Mouse (Mus musculus): ENCODE measurements at regions not wholly inside any gene's neighbourhood (a gene's known extent, or its start where the extent isn't known, plus 50 kb on each side); places are given as distances from the start of the nearest gene placed in this dataset.
"Not testable (repeated sequence)": the region's sequence is repeated elsewhere in the genome, so short reads cannot be mapped to it uniquely, and the experiment has no call there.

DNA sequence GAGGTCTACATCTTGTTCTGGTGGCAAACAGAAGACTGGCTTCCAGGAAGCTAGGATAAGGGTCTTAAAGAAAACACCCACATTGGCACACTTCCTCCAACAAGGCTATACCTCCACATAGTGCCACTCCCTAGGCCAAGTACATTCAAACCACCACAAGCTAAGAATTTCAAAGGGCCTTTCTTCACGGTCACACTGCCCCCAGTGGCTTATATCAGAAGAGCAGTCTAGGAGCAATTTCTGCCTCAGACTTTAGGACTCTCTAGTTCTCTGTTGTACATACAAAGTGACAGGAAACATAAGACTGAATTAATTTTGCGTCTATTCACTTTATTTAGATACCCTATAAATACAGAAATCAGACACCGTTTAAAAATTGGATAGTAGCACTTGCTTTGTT lies 175.7 kb upstream of the Nwd2 start:
- DNase-seq (ENCODE audit: low spot score), result no peak
- no peak overlapping the region for H3K27ac ChIP-seq (ENCODE audit: low read depth, low read length)
- no peaks in the 10 kb centered on the region for H3K27me3 ChIP-seq (replicated peaks; ENCODE audit: control insufficient read depth, insufficient read depth, low read length)
- no peak for ATAC-seq
- H3K4me1 ChIP-seq (ENCODE audit: control insufficient read depth, insufficient read depth, low read length), result no peaks in the 10 kb centered on the region
- no peaks in the 10 kb centered on the region for H3K36me3 ChIP-seq (ENCODE audit: control insufficient read depth, insufficient read depth, low read length)
- H3K9me3 ChIP-seq (replicated peaks; ENCODE audit: control insufficient read depth, low read length), result no peaks in the 10 kb centered on the region
- H3K4me3 ChIP-seq (ENCODE audit: low read depth, low read length), result no peak overlapping the region
- WGBS, result 80% methylated on average over 3 of the region's 3 CpGs
- H3K4me2 ChIP-seq (ENCODE audit: low read length), result no peak overlapping the region
- no peak overlapping the region for H3K9ac ChIP-seq (ENCODE audit: low read length)

DNA sequence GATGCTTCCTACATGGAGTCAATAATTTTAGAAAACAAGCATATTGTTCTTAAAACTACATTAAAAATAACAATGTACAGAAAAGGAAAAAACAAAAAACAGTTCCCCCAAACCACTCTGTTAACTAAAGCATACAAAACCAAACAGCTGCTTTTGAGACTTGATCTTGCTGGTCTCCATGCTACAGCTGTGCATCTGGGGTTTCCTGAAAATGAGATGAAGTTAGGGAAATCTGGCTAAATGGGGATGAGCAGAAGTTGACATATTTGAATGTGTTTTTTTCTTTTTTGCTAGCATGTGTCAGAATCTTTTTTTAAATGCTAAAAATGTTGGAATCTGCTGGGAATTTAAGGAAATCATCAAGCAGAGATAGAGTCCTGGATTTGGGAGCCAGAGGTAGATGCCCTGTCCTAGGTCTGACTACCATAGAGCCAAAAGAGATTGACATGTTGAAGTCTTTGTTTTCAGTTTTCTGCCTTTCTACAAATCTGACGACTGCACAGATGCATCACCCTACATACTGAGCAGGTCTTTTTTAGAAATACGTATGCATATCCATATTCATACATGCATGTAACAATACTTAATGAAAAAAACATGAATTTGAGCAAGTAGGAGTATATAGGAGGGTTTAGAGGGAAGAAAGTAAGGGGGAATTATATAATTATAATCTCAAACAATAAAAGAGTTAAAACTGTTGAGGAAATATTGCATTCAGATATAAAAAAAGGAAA lies 172.5 kb upstream of the Nwd2 start:
- ATAC-seq (no peak), DNase-seq (ENCODE audit: low spot score) (no peak)
- H3K9ac ChIP-seq (ENCODE audit: low read length), result no peak overlapping the region
- H3K4me2 ChIP-seq (ENCODE audit: low read length), result no peak overlapping the region
- no peaks in the 10 kb centered on the region for H3K9me3 ChIP-seq (replicated peaks; ENCODE audit: control insufficient read depth, low read length)
- H3K36me3 ChIP-seq (ENCODE audit: control insufficient read depth, insufficient read depth, low read length), result no peaks in the 10 kb centered on the region
- no peaks in the 10 kb centered on the region for H3K27me3 ChIP-seq (replicated peaks; ENCODE audit: control insufficient read depth, insufficient read depth, low read length)
- no peaks in the 10 kb centered on the region for H3K4me1 ChIP-seq (ENCODE audit: control insufficient read depth, insufficient read depth, low read length)
- no peak overlapping the region for H3K27ac ChIP-seq (ENCODE audit: low read depth, low read length)
- H3K4me3 ChIP-seq (ENCODE audit: low read depth, low read length), result no peak overlapping the region
- 71% methylated on average over 2 of the region's 2 CpGs for WGBS

DNA sequence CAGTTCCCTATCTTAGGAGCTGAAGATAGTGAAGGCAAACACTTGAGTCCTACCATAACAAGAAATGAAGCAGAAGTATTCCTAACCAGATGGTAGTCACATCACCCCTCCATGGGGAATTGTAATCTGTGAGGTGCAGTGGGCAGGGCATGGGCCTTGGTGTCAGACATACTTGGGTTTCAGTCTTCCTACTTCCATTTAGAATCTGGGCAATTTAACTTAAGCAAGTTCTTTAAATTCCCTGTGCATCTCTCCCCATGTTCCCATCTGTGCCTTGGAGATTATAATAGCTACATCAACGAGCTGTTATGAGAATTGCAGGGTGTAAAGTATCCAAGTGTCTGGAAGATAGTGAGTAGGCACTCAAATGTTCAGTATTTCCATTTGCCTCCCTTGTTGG lies 149.9 kb upstream of the Nwd2 start:
- Histone ChIP-seq H3K4me2 (ENCODE audit: low read length) (no peak overlapping the region), H3K4me1 (ENCODE audit: control insufficient read depth, insufficient read depth, low read length) (no peaks in the 10 kb centered on the region), H3K4me3 (ENCODE audit: low read depth, low read length) (no peak overlapping the region), H3K36me3 (ENCODE audit: control insufficient read depth, insufficient read depth, low read length) (no peaks in the 10 kb centered on the region), H3K27me3 (replicated peaks; ENCODE audit: control insufficient read depth, insufficient read depth, low read length) (no peaks in the 10 kb centered on the region), H3K9me3 (replicated peaks; ENCODE audit: control insufficient read depth, low read length) (no peaks in the 10 kb centered on the region), H3K9ac (ENCODE audit: low read length) (no peak overlapping the region), H3K27ac (ENCODE audit: low read depth, low read length) (no peak overlapping the region)
- DNase-seq (ENCODE audit: low spot score) (no peak), ATAC-seq (no peak)
- 68% methylated on average over 1 of the region's 1 CpGs for WGBS

DNA sequence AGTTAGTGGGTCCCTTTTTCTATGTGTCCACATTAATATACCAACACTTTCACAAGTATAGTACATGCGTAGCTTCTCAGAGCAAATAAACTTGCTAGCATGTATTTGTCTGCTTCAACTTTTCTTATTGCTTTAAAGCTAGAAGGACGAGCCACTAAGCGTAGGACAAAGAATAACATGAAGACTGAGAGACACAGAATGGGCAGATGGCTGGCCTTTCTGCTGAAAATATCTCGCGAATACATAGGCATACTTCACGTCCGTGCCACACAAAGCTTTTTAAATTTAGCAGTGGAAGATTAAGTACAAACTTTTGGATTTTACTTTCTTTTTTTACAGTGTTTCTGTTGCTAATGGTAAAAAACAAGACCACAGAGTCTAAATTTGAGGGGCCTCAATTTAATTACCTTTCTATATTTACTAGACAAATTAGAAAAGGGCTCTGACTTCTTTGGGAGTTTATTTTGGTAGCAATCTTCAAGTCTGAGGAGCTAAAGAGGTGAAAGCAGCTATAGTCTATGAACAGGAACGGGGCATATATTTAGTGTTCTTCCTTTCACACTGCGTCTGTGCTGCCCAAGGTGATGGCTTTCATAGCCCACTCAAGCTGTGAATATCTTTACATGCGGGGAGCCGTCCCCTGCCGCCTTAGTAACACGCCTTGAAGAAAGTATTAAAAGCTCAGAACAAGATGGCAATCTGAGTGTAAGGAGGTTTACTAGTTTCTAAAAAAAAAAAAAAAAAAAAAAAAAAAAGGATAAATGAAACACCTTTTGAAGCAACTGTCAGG lies 145.7 kb upstream of the Nwd2 start:
- DNase-seq (ENCODE audit: low spot score) (no peak), ATAC-seq (no peak)
- no peaks in the 10 kb centered on the region for H3K9me3 ChIP-seq (replicated peaks; ENCODE audit: control insufficient read depth, low read length)
- 86% methylated on average over 13 of the region's 13 CpGs for WGBS
- H3K4me3 ChIP-seq (ENCODE audit: low read depth, low read length), result no peak overlapping the region
- no peaks in the 10 kb centered on the region for H3K36me3 ChIP-seq (ENCODE audit: control insufficient read depth, insufficient read depth, low read length)
- H3K4me2 ChIP-seq (ENCODE audit: low read length), result no peak overlapping the region
- no peaks in the 10 kb centered on the region for H3K27me3 ChIP-seq (replicated peaks; ENCODE audit: control insufficient read depth, insufficient read depth, low read length)
- H3K9ac ChIP-seq (ENCODE audit: low read length), result no peak overlapping the region
- H3K27ac ChIP-seq (ENCODE audit: low read depth, low read length), result no peak overlapping the region
- H3K4me1 ChIP-seq (ENCODE audit: control insufficient read depth, insufficient read depth, low read length), result no peaks in the 10 kb centered on the region

DNA sequence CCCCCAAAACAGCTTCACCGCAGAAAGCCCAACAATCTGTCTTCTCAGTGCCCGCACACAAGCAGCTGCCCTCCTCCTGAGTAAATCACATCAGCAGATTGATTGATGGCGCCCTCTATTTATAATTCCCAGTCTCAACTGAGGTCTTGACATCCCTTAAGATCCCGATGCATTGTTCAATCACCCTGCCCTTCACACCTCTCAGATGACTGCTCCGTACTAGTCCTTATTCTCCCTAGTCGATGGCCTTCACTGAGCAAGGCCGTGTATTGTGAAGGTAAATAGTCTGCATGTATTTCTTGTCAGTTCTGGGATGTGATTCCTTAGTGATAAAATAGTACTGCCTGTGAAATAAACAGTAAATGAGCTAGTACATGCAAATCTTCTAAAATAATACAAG lies 114.7 kb upstream of the Nwd2 start:
- H3K27me3 ChIP-seq (replicated peaks; ENCODE audit: control insufficient read depth, insufficient read depth, low read length), result no peaks in the 10 kb centered on the region
- no peaks in the 10 kb centered on the region for H3K4me1 ChIP-seq (ENCODE audit: control insufficient read depth, insufficient read depth, low read length)
- no peak overlapping the region for H3K9ac ChIP-seq (ENCODE audit: low read length)
- H3K27ac ChIP-seq (ENCODE audit: low read depth, low read length), result no peak overlapping the region
- WGBS, result 57% methylated on average over 7 of the region's 7 CpGs
- H3K9me3 ChIP-seq (replicated peaks; ENCODE audit: control insufficient read depth, low read length), result no peaks in the 10 kb centered on the region
- ATAC-seq, result no peak
- H3K36me3 ChIP-seq (ENCODE audit: control insufficient read depth, insufficient read depth, low read length), result no peaks in the 10 kb centered on the region
- no peak overlapping the region for H3K4me2 ChIP-seq (ENCODE audit: low read length)
- no peak overlapping the region for H3K4me3 ChIP-seq (ENCODE audit: low read depth, low read length)
- peak; percentile 9 for DNase-seq (ENCODE audit: low spot score)

DNA sequence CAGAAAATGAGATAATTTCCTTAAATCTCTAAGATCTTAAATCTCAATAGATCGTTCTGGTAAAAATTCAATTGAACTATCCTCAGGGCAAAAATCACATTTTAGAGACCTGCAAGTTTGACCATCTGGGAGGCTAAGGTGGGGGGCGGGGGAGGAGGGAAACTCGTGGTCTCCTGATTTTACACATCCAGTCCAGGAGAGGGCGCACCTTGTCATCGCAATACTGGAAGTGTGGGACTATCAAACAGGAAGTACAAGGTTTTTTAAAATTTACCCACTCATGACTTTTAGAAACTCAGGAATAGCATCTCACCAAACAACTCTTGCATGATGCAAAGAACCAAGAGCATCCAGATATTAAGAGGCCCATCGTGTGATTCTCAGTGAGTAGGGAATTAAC lies 108.4 kb upstream of the Nwd2 start:
- Histone ChIP-seq H3K36me3 (ENCODE audit: control insufficient read depth, insufficient read depth, low read length) (no peaks in the 10 kb centered on the region), H3K4me2 (ENCODE audit: low read length) (no peak overlapping the region), H3K4me1 (ENCODE audit: control insufficient read depth, insufficient read depth, low read length) (no peaks in the 10 kb centered on the region), H3K27me3 (replicated peaks; ENCODE audit: control insufficient read depth, insufficient read depth, low read length) (no peaks in the 10 kb centered on the region), H3K9ac (ENCODE audit: low read length) (no peak overlapping the region), H3K9me3 (replicated peaks; ENCODE audit: control insufficient read depth, low read length) (no peaks in the 10 kb centered on the region), H3K4me3 (ENCODE audit: low read depth, low read length) (no peak overlapping the region), H3K27ac (ENCODE audit: low read depth, low read length) (no peak overlapping the region)
- WGBS, result 84% methylated on average over 6 of the region's 6 CpGs
- no peak for ATAC-seq
- DNase-seq (ENCODE audit: low spot score), result no peak

DNA sequence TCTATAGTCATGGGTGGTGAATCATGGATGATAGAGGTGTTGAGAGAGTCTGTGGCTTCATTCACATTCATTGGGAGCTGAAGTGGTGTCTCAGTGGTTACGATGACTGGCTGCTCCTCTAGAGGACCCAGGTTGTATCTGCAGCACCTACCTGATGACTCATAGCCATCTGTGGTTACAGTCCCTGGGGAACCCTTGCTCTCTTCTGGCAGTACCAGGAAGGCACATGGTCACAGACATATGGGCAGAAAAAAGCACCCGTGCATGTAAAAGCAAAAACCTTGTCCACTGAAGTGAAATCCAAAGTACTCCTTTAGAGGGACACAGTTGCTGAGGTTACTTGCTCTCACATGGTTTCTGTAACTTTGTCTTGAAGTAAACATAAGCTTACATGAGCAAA lies 103.4 kb upstream of the Nwd2 start:
- H3K27me3 ChIP-seq (replicated peaks; ENCODE audit: control insufficient read depth, insufficient read depth, low read length), result no peaks in the 10 kb centered on the region
- 96% methylated on average over 2 of the region's 2 CpGs for WGBS
- ATAC-seq, result no peak
- no peak for DNase-seq (ENCODE audit: low spot score)
- no peak overlapping the region for H3K4me2 ChIP-seq (ENCODE audit: low read length)
- H3K9ac ChIP-seq (ENCODE audit: low read length), result no peak overlapping the region
- no peaks in the 10 kb centered on the region for H3K4me1 ChIP-seq (ENCODE audit: control insufficient read depth, insufficient read depth, low read length)
- no peaks in the 10 kb centered on the region for H3K9me3 ChIP-seq (replicated peaks; ENCODE audit: control insufficient read depth, low read length)
- no peak overlapping the region for H3K27ac ChIP-seq (ENCODE audit: low read depth, low read length)
- no peak overlapping the region for H3K4me3 ChIP-seq (ENCODE audit: low read depth, low read length)
- no peaks in the 10 kb centered on the region for H3K36me3 ChIP-seq (ENCODE audit: control insufficient read depth, insufficient read depth, low read length)

DNA sequence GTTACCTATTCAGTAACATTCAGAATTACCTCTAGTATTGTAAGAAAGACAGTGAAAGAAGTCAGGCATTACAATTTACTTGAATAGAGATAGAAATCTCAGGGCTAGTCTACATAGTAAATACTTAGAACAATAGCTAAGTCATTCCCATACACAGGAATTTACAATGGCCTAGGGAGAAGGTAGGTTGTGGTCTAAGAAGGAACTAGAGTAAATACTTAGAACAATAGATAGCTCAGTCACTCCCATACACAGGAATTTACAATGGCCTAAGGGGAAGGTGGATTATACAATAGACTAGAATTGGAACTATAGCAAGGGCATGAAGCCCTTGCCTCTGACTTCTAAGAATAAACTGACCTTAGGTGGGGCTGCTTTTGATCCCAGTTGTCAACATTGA lies 83.0 kb upstream of the Nwd2 start:
- H3K27me3 ChIP-seq (replicated peaks; ENCODE audit: control insufficient read depth, insufficient read depth, low read length); H3K9ac ChIP-seq (ENCODE audit: low read length); H3K4me2 ChIP-seq (ENCODE audit: low read length); ATAC-seq; H3K4me1 ChIP-seq (ENCODE audit: control insufficient read depth, insufficient read depth, low read length); H3K9me3 ChIP-seq (replicated peaks; ENCODE audit: control insufficient read depth, low read length); H3K4me3 ChIP-seq (ENCODE audit: low read depth, low read length); H3K27ac ChIP-seq (ENCODE audit: low read depth, low read length); H3K36me3 ChIP-seq (ENCODE audit: control insufficient read depth, insufficient read depth, low read length); DNase-seq (ENCODE audit: low spot score): not testable (repeated sequence)

DNA sequence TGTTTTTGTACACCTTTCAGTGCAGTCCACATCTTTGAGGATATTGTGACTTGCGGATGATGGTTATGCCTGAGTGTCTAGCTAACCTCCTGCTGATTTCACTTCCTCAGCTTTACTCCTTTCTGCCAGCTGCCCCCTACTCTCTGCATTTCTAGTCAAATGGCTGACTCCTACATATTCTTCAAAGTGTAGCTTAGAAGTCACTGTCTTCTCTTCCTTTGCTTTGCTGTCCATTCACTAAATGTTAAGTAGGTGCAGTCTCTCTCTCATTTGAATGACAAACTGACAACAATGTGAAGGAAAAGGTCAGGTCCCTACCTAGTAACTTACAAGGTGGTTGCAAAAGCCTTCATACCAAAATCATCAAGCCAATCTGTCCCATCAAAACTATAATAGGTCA lies 73.5 kb upstream of the Nwd2 start:
- DNase-seq (ENCODE audit: low spot score) (no peak), ATAC-seq (no peak)
- H3K4me1 ChIP-seq (ENCODE audit: control insufficient read depth, insufficient read depth, low read length), result no peaks in the 10 kb centered on the region
- no peak overlapping the region for H3K4me3 ChIP-seq (ENCODE audit: low read depth, low read length)
- H3K9ac ChIP-seq (ENCODE audit: low read length), result no peak overlapping the region
- no peak overlapping the region for H3K4me2 ChIP-seq (ENCODE audit: low read length)
- WGBS, result 93% methylated on average over 1 of the region's 1 CpGs
- H3K36me3 ChIP-seq (ENCODE audit: control insufficient read depth, insufficient read depth, low read length), result no peaks in the 10 kb centered on the region
- no peak overlapping the region for H3K27ac ChIP-seq (ENCODE audit: low read depth, low read length)
- no peaks in the 10 kb centered on the region for H3K27me3 ChIP-seq (replicated peaks; ENCODE audit: control insufficient read depth, insufficient read depth, low read length)
- no peaks in the 10 kb centered on the region for H3K9me3 ChIP-seq (replicated peaks; ENCODE audit: control insufficient read depth, low read length)

Measured in forebrain, embryonic 14.5 days (tissue).